Mouse (Mus musculus): Measurements from ENCODE around the gene Neil1.
A peak's percentile ranks its signal among the peaks of the same experiment; 100 is the strongest.

Neil1 gene

DNA sequence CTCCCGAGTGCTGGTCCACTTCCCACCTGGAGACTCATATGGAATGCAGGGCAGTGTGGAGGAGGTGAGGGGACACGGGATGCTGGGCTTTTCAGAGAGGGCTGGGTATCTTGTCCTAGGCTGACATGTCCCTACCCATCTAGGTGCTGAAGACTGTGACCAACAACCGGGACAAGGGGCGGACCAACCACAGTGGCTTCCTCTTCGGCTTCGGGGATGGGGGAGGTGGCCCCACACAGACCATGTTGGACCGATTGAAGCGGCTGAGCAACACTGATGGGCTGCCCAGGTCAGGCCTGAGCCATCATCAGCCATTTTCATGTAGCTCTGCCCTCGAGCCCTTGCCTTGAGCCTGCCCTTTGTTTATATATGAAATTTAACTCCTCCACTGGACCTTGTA, 10.3 kb downstream of the Neil1 start:
- DNase-seq: no peak

DNA sequence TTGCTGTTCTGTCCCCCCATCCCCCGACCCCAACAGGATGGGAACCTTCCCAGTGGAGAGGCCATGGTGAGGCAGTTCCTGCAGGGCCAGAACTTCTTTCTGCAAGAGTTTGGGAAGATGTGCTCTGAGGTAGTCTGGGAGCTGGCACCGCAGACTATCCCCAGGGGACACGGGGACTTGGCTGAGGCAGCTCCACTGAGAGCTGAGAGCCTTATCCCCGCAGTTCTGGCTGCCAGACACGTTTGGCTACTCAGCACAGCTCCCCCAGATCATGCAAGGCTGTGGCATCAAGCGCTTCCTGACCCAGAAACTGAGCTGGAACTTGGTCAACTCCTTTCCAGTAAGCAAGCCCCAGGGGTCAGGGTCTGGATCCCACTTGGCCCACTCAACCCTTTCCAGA, 10.9 kb downstream of the Neil1 start:
- DNase-seq: no peak

DNA sequence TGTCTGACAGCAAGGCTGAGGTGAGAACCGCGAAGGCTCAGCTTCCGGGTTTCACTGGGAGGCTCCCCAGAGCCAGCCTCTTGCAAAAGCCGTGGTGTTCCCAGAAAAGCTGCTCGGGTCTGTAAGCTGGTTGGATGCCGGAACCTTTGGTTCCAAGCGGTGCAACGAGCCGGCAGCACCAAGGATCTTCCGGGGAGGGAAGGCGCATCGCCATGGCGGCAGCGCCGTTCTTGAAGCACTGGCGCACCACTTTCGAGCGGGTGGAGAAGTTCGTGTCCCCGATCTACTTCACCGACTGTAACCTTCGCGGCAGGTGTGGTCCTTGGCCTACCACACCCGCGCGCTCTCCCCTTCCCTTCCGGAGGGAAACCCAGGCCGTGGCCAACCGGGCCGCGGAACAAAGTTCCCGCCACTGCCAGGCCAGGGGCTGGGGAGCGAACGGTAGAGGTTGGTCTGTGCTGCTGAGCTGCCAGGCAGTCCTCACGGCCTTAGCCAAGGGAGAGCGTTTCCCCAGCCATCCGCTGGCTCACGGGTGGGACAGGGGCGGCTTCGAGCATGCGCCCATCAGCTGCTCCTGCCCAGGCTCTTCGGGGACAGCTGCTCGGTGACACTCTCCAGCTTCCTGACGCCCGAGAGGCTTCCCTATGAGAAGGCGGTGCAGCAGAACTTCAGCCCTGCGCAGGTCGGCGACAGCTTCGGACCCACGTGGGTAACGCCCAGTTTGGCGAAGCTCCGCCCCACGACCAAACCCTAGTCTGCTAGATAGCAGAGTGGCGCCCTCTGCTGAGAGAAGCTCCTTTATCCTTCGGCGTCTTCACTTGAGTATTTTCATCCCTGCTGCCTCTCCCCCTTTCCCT, 17.3 kb downstream of the Neil1 start, which contains the start of gene Man2c1:
Gene Man2c1, plus strand, starts transcription at position 114 of the 857 bp plus-strand sequence.
- peak; percentile 94 for DNase-seq

DNA sequence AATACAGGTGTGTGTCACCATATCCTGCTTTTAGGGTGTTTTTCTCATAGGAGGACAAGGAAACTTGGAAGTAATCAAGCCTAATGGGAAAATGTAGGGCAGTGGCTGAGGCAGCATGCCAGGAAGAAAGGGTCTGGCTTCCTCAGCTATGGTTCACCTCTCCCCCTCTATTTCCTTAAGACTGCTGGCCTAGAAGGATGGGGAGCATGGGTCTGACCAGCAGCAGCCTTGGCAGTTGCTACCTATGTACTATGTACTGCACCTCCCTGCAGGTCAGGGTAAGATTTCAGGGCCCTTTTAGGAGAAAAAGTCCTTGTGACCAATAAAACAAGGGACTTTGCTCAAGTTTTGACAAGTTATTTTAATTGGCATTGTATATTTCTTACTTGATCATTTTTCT, 18.5 kb downstream of the Neil1 start:
- DNase-seq: no peak

DNA sequence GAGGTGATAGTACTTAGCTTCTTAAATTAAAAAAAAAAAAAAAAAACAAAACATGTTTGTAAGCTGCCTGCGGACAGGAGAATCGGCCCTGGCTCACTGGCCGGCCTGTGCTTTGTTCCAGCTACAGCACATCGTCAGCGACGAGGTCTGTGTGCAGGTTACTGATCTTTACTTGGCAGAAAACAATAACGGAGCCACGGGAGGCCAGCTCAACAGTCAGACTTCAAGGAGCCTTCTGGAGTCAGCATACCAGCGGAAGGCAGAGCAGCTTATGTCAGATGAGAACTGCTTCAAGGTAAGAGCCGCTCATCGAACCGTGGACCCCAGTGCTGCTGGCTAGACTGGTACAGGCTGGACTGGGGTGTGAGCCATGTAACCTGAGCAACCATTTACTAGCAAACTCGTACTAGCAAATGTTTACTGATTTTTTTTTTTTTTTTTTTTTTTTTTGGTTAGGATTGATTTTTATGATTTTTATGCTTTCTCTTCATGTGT, 30.8 kb downstream of the Neil1 start:
- peak; percentile 45 for DNase-seq
